Mouse (Mus musculus) liver, embryonic 16.5 days (tissue): ENCODE data around the gene Caprin2. TPM values are rescaled to one million over a fixed set of nuclear protein-coding genes. Genes with fewer than 3 reads are reported as not detected.
"Not testable (repeated sequence)": the region's sequence is repeated elsewhere in the genome, so short reads cannot be mapped to it uniquely, and the experiment has no call there.

Experiments
- ATAC-seq: fragments of 200-750 bp; cut with Nextera tagmentation; 2 replicates; pipeline ENCODE4 v1.8.0; 2017; ENCODE audit warnings: low read depth, mild to moderate bottlenecking, moderate number of reproducible peaks, moderate library complexity
- H3K27ac ChIP-seq: fragments of 300-500 bp; sonication (generic); 2 replicates; pipeline ENCODE4 v1.5.1; 2014; ENCODE audit warnings: mild to moderate bottlenecking, low read length
- H3K27me3 ChIP-seq: fragments of 300-500 bp; sonication (generic); 2 replicates; pipeline ENCODE4 v1.6.1; 2014; ENCODE audit warnings: low read depth, low read length, mixed read lengths; ENCODE audit not compliant: control insufficient read depth, insufficient read depth
- H3K36me3 ChIP-seq: fragments of 300-500 bp; sonication (generic); 2 replicates; pipeline ENCODE4 v1.6.1; 2014; ENCODE audit warnings: mild to moderate bottlenecking; ENCODE audit not compliant: control insufficient read depth, insufficient read depth
- H3K4me1 ChIP-seq: fragments of 300-500 bp; sonication (generic); 2 replicates; pipeline ENCODE4 v1.6.1; 2014; ENCODE audit warnings: low read depth, low read length, mixed read lengths; ENCODE audit not compliant: control insufficient read depth
- H3K4me2 ChIP-seq: fragments of 300-500 bp; sonication (generic); 2 replicates; pipeline ENCODE4 v1.6.1; 2014; ENCODE audit warnings: low read depth, low read length, mixed read lengths
- H3K4me3 ChIP-seq: fragments of 300-500 bp; sonication (generic); 2 replicates; pipeline ENCODE4 v1.5.1; 2014; ENCODE audit warnings: low read depth, mild to moderate bottlenecking, low read length
- H3K9ac ChIP-seq: fragments of 300-500 bp; sonication (generic); 2 replicates; pipeline ENCODE4 v1.6.1; 2014; ENCODE audit warnings: low read depth, low read length
- H3K9me3 ChIP-seq: fragments of 300-500 bp; sonication (generic); replicated peaks from 2 replicates; pipeline ENCODE4 v1.6.1; 2016; ENCODE audit warnings: low read length; ENCODE audit not compliant: control insufficient read depth
- WGBS: fragments of 180-500 bp; shearing (Covaris S2); extraction: QIAGEN DNeasy Blood & Tissue Kit; methylation state at CpG from one replicate; pipeline ENCODE4 v1.1.7; 2014; ENCODE audit not compliant: insufficient replicate concordance; 5-methylcytosine and 5-hydroxymethylcytosine counted together
- polyA plus RNA-seq: library from polyadenylated mRNA; unstranded; fragments of >200 nt; fragmentation: Nextera tagmentation; extraction: Ambion mirVana; gene quantifications from 2 replicates; pipeline ENCODE4 v1.2.1, GENCODE M21; 2015

Gene Caprin2
- 3.9 and 4.1 TPM in 2 replicates for polyA plus RNA-seq

GRCm38 (mm10) chr6:148895773-148896506 is at the start of gene Caprin2:
TSS of gene Caprin2 (minus strand) at chr6:148896237.
- no peaks in the 10 kb centered on the region for H3K27me3 ChIP-seq
- peak within 1 kb of the TSS; percentile 83 for H3K4me3 ChIP-seq
- peak within 1 kb of the TSS; percentile 92 for H3K4me2 ChIP-seq
- under 1% methylated on average over 63 of the region's 65 CpGs for WGBS
- H3K4me1 ChIP-seq: peaks cover 14% of the 10 kb centered on the region
- no peaks in the 10 kb centered on the region for H3K9me3 ChIP-seq
- no peaks in the 10 kb centered on the region for H3K36me3 ChIP-seq
- peak within 1 kb of the TSS; percentile 78 for H3K9ac ChIP-seq
- H3K27ac ChIP-seq: peak within 1 kb of the TSS; percentile 81
- peak; percentile 98 for ATAC-seq

GRCm38 (mm10) chr6:148944767-148945508 is 48.9 kb upstream of the Caprin2 start:
- peaks cover 16% of the 10 kb centered on the region for H3K4me1 ChIP-seq
- ATAC-seq: peak; percentile 66
- H3K36me3 ChIP-seq: no peaks in the 10 kb centered on the region
- WGBS: under 1% methylated on average over 92 of the region's 92 CpGs
- peak overlapping the region; percentile 84 for H3K27ac ChIP-seq
- H3K27me3 ChIP-seq: no peaks in the 10 kb centered on the region
- peak overlapping the region; percentile 98 for H3K4me2 ChIP-seq
- no peaks in the 10 kb centered on the region for H3K9me3 ChIP-seq
- H3K4me3 ChIP-seq: peak overlapping the region; percentile 89
- peak overlapping the region; percentile 92 for H3K9ac ChIP-seq

DNA sequence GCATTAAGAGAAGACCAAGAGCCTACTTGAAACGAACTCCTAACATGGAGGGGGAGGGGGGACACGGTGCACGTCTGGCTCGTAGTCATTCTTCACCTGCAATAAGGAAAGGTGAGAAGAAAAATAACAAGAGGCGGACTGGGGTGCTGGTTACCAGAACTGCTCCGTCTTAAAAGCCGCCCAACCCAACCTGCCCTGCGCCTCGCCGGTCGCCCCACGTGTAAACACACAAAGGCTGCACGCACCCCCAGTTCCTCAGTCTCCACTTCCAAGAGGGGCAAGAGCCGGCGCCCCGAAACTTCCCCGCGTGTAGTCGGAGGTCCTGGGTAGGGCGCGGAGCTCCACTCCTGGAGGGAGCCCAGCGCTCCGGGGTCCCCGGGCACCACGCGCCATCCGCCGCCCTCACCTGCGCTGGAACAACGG is 48.3 kb upstream of the Caprin2 start:
- Histone ChIP-seq H3K9ac (peak overlapping the region; percentile 92), H3K9me3 (no peaks in the 10 kb centered on the region), H3K4me1 (peaks cover 16% of the 10 kb centered on the region), H3K4me2 (peak overlapping the region; percentile 98), H3K27me3 (no peaks in the 10 kb centered on the region), H3K27ac (peak overlapping the region; percentile 84), H3K36me3 (no peaks in the 10 kb centered on the region), H3K4me3 (peak overlapping the region; percentile 89)
- WGBS: under 1% methylated on average over 30 of the region's 30 CpGs
- ATAC-seq: no peak; the same call in 1 of the 2 replicates

DNA sequence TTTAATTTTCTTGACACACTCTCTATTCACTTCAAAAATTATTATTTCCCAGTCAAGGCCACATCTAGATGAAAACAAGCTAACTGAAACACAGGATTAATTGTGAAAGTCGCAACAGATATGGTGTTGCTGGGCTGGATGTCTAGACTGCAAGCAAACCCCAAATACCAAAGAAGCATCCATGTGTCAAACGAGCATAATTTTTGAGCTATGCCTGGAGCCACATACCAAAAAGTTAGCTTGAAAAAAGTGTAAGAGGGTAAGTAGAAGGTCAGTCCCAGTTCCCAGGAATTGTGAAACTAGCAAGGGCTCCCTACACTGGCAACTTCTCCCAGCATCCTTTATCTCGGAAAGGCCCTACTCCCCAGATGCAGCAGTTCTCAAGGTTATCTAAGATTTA is 47.7 kb upstream of the Caprin2 start:
- no peak overlapping the region for H3K27ac ChIP-seq
- no peak overlapping the region for H3K9ac ChIP-seq

GRCm38 (mm10) chr6:148942406-148942805 is 46.4 kb upstream of the Caprin2 start:
- Histone ChIP-seq H3K27me3 (no peaks in the 10 kb centered on the region), H3K27ac (no peak overlapping the region), H3K4me3 (no peak overlapping the region), H3K9me3 (no peaks in the 10 kb centered on the region), H3K4me1 (peaks cover 16% of the 10 kb centered on the region), H3K4me2 (no peak overlapping the region), H3K9ac (no peak overlapping the region), H3K36me3 (no peaks in the 10 kb centered on the region)
- WGBS: 67% methylated on average over 4 of the region's 4 CpGs
- ATAC-seq: no peak

More for the DNA sequence above, 47.7 kb upstream of the Caprin2 start:
- Histone ChIP-seq H3K4me3 (peak overlapping the region; percentile 89), H3K4me2 (peak overlapping the region; percentile 98), H3K27me3 (no peaks in the 10 kb centered on the region), H3K4me1 (peaks cover 16% of the 10 kb centered on the region), H3K9me3 (no peaks in the 10 kb centered on the region), H3K36me3 (no peaks in the 10 kb centered on the region)
- 17% methylated on average over 3 of the region's 3 CpGs for WGBS
- ATAC-seq: no peak

DNA sequence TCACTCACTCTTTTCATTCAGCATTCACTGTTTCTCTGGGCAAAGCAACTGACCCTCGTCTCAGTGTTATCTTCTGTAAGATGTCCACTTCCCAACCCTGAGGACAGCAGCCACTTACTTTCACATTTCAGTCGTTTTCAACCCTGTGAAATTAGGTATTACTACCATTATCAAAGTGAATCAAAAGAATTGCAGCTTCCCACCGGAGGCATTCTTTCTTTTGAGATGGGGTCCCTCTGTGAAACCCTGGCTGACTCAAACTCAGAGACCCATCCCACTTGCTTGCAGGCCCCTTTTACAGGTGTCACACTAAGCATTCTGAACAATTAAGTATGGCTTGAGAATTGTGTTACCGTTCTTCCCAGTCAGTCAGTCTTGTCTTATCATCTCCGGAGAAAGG is 45.8 kb upstream of the Caprin2 start:
- Histone ChIP-seq H3K36me3 (no peaks in the 10 kb centered on the region), H3K9ac (no peak overlapping the region), H3K9me3 (no peaks in the 10 kb centered on the region), H3K4me1 (peaks cover 13% of the 10 kb centered on the region), H3K27ac (no peak overlapping the region), H3K27me3 (no peaks in the 10 kb centered on the region), H3K4me2 (no peak overlapping the region), H3K4me3 (no peak overlapping the region)
- 66% methylated on average over 5 of the region's 5 CpGs for WGBS
- ATAC-seq: no peak

- H3K4me3 ChIP-seq, H3K27me3 ChIP-seq, H3K9ac ChIP-seq, H3K9me3 ChIP-seq, H3K4me1 ChIP-seq, H3K27ac ChIP-seq, H3K4me2 ChIP-seq, ATAC-seq, H3K36me3 ChIP-seq: not testable (repeated sequence)
- 59% methylated on average over 2 of the region's 3 CpGs for WGBS
Measured at GRCm38 (mm10) chr6:148940383-148940782, 44.3 kb upstream of the Caprin2 start.

DNA sequence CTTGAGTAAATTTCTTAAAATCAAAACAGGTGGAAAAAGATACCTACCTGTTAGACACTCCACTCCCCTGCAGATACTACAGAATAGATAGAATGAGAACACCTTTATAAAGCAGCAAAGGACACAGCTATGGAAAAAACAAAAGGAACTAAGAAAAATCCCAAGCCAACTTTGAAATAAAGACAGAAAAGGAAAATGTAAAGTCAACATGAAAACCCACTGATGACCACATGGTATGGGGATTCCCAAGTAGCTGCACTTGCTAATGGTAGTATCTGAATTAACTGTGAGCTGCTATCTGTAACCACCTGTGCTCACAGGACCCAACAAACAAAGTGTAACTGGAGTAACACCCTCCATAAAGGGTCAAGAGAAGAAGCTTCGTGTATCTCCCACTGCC is 41.7 kb upstream of the Caprin2 start:
- no peaks in the 10 kb centered on the region for H3K27me3 ChIP-seq
- no peaks in the 10 kb centered on the region for H3K36me3 ChIP-seq
- H3K4me1 ChIP-seq: no peaks in the 10 kb centered on the region; the same call in 1 of the 2 replicates
- ATAC-seq: no peak
- H3K9me3 ChIP-seq: no peaks in the 10 kb centered on the region
- H3K4me3 ChIP-seq: no peak overlapping the region
- H3K4me2 ChIP-seq: no peak overlapping the region
- 19% methylated on average over 1 of the region's 1 CpGs for WGBS
- no peak overlapping the region for H3K27ac ChIP-seq
- no peak overlapping the region for H3K9ac ChIP-seq
